Mouse (Mus musculus): ENCODE results near the gene Rapgef5.
"Not testable (repeated sequence)": the region's sequence is repeated elsewhere in the genome, so short reads cannot be mapped to it uniquely, and the experiment has no call there.

Rapgef5 gene

DNA sequence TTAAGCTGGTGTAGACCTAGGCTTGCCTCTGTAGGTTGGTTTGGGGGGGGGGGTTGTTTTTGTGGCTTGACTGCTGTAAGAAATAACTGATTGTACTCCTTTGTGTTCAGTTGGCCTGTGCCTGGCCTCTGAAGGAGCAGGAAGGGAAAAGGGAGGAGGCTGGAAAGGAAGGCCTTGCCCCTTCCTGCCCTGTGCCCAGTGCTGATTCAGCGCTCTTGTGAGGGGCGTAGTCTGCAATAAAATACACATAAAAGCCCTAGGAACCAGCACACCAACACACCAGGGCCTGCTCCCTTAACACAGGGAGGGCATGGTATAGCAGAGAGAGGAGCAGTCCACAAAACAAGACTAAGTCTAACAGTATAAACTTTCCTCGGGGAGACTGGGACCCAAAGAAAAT is 247.0 kb downstream of the Rapgef5 start:
- no peak for DNase-seq (ENCODE audit: low spot score in 2 of 2)

DNA sequence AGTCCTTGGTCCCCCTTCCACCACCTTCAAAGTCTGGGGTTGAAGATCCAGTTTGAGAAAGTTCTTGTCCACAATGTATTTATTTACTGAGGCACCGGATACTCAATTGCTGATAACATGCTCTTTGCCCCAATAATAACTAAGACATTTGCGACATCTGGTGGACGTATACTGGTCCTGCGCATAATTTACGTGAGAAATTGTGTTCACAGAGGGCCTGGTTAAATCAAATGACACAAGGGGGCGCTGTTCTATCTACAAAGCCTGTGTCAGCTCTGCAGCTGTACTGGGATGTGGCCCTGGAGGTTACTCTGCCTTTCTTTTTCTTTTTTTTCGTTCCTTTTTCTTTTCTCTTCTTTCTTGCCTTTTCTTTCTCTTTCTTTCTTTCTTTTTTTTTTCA is 248.6 kb downstream of the Rapgef5 start:
- peak; percentile 40 to 87 for DNase-seq (ENCODE audit: low spot score in 2 of 2)

DNA sequence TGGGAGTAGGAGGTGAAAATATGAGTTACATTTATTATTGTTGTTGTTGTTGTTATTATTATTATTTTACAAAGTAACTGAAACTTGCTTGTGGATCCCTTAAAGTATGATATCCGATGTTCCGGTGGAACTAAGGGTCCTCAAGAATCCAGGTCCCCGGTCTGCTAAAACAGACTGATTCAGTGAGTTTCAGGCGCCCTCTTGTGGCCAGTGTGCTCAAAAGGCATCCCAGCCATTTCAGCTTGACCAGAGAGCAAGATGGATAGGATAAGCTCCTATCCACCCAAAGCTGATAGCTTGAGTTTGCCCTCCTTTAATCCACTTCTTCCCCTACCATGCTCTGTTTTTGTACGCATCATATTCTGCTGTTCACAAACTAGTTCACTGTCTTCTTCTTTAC is 252.8 kb downstream of the Rapgef5 start:
- peak in 1 of 2 experiments; percentile 81 for DNase-seq (ENCODE audit: low spot score in 2 of 2)

DNA sequence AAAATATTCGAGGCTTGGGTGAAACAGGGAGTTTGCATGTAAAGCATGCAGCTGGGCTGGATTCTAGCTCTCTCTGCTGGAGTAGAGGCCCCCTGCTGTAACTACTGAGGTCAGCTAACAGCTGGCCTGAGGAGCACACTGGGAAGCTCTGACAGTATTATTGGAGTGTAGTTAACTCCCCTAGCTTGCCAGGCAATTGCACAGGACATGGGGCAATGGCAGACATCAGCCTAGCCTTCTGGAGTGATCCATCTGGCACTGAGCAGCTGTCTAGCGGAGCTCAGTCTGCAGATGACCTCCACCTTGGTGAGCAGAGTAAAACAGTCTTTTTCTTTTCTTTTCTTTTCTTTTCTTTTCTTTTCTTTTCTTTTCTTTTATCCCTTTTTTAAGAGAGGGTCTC is 253.9 kb downstream of the Rapgef5 start:
- DNase-seq (ENCODE audit: low spot score in 2 of 2): no peak

DNA sequence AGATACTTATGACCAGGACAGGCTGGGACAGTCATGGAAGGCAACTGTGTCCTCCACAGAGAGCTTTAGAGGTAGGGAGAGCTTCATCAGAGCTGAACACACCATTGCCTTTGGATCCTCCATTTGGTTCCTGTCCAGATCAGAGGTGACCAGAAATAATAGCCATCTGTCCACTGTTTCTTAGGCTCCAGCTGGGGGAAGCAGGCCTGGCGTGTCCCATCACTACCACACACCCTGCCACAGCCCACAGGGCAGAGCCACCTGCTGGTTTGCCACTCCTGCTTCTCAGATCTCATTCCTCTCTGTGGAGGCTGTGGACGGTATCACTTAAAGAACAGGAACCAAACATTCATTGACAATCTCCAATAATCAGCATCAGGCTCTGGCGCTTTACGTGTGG is 254.9 kb downstream of the Rapgef5 start:
- DNase-seq (ENCODE audit: low spot score in 2 of 2): no peak

DNA sequence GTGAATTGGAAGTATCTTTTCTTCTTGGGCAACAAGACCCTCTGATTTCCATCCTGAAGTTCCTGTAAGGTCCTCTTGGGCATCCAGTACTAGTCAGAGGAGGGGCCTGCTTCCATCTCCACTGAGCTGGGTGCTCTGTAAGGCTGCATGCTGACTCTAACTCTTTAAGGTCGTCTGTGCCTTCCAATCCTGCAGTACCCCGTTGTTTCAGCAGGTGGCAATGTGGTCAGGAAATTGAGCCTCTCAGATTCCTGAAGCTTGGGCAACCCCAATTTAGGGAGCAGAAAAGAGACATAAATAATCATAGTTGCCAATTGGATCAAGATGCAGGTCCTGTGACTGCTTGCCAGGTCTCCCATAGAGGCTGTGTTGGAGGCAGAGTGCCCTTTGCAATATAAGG is 256.4 kb downstream of the Rapgef5 start:
- peak in 1 of 2 experiments; percentile 78 for DNase-seq (ENCODE audit: low spot score in 2 of 2)

DNA sequence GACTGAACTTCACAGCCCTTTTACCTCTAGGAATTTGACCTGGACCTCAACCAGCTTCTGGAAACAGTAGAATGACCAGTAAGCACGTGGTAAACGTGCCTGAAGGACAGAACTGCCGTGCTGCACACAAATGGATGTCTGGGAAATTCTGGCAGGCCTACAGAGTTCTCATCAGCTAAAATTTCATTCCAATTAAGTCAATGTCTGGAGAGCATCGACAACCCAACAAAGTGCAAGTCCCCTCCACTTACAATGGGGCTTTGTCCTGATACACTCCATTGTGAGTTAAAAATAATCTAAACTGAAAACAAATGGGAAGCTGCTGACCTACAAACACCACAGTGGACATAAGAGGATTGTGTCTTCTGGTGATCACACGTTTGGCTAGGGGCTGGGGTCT is 260.6 kb downstream of the Rapgef5 start:
- no peak for DNase-seq (ENCODE audit: low spot score in 2 of 2)

DNA sequence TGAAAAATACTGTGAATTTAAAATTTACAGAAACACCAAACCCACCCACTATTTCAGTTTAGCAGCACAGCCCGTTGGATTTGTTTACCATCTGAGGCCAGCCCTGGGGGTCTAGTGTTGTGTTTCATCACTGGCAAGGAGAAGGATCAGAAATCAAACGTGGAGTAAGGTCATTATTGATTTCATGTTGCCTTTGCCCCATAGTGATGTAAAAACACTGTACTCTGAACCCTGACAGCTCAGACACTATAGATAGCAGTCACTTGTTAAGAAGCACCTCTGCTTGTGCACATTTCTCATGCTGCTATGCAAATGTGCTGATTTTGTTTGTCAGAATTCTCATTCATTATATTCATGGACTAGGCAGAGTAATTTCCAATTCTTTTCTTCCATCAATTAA is 265.1 kb downstream of the Rapgef5 start:
- DNase-seq (ENCODE audit: low spot score in 2 of 2): no peak

DNA sequence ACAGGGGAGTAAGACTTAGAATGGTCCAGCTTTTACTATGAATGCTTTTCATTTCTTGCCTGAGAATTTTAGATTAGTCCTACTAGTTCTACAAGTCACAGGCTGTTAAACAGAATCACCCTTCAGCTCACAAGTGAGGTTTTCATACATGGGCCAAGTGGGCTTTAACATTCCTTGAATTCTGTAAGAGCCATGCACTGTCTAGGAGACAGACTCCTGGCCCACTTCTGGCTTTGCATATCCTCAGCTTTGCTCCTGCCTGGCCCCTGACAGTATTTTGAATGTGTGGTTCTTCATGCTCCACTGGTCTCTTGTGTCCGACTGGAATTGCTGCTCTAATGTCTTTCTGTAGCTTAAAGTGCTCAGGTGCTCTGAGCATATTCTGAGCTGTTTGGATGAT is 267.1 kb downstream of the Rapgef5 start:
- DNase-seq (ENCODE audit: low spot score in 2 of 2): no peak

DNA sequence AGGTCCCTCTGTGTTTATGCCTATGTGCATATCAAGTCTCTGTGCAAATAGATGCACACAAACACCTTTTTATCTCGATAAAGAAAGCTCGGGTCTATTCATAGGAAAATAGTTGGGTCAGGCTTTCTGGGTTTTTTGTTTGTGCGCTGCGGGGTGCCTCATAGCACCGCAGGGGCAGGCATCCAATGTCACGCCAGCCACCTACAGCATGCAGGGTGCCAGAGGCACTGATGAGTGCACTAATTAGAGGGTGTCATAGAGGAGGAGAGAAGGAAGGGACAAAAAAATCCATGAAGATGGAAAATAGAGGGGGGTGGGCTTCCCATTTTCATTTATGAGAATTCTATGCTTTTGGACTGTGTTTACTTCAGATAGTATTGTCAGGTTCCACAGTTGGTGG is 270.3 kb downstream of the Rapgef5 start:
- no peak for DNase-seq (ENCODE audit: low spot score in 2 of 2)

DNA sequence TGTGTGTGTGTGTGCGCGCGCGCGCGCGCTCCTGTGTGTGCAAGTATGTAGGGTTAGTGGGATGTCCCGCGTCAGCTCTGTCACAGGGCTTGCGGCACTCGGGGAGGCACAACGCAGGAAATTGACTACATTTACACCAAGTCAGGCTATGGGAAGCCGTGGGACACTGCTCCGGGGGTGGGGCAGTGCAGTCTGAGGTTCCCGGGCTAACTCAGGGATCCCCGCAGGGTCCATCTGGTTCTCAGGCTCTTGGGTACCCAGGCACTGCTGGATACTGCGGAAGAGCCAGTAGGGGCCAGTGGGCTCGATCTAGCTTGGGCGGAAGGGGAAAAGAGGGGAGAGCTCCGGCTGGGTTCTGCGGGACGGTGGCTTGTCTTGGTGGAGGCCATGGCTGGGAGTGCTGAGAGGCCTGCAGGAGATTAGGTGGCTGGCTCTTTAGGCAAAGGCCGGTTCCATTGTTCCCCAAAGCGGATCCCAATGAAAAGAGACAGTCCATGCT is 272.3 kb downstream of the Rapgef5 start:
- no peak for DNase-seq (ENCODE audit: low spot score in 2 of 2)

DNA sequence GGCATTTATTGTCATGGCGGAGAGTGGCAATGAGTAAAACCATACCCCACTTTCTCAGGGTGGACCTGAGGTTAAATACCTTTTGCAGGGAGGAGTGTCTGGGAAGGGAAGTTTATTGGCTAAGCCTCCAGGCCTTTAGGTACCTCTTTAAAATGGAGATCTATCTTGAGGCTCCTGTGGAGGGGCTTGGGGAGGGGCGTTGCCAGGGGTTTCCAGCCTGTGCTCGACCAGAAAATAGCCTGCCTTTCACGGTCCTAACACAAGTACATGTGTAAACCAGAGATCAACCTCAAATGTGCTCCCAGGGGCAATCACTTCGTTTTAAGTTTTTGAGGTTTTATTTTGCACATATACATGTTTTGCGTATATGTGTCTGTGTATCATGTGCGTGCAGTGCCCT is 272.7 kb downstream of the Rapgef5 start:
- DNase-seq (ENCODE audit: low spot score in 2 of 2): no peak

DNA sequence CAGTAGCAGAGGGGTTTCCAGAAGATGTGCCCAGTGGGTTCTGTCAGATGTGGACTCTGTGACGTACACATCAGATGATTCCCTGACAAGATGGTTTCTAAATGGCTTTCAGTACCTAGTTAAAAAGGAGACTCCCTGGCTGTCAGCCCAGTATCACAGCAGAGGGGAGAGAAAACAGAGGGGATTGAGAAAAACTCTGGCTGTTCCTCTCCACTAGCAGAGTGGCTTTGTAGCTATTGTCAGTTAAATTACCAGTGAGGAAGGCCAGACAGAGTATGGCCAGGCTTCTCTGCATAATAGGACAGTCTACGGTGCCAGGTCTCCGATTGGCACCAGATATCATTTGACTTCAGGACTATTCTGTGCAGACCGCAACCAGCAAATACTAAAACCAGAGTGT is 279.0 kb downstream of the Rapgef5 start:
- DNase-seq (ENCODE audit: low spot score in 2 of 2): no peak

DNA sequence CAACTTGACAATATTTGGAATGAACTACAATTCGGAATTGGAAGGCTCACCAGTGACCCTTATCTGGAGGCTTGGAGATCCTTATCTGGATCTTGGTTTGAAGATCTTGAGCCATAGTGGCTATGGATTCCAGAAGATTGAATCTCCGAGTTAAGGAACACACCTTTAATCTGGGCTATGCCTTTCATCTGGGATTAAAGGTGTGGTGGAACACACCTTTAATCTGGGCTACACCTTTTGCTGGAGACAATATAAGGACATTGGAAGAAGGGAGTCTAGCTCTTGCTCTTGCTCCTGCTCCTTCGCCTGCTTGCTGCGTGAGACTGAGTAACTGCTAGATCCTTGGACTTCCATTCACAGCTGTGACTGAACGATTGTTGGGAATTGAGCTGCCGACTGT is 287.7 kb downstream of the Rapgef5 start, which contains the start of gene Cdca7l:
Cdca7l (plus strand) TSS at position 301 of the 400 bp plus-strand sequence.
- DNase-seq (ENCODE audit: low spot score in 2 of 2): not testable (repeated sequence)

DNA sequence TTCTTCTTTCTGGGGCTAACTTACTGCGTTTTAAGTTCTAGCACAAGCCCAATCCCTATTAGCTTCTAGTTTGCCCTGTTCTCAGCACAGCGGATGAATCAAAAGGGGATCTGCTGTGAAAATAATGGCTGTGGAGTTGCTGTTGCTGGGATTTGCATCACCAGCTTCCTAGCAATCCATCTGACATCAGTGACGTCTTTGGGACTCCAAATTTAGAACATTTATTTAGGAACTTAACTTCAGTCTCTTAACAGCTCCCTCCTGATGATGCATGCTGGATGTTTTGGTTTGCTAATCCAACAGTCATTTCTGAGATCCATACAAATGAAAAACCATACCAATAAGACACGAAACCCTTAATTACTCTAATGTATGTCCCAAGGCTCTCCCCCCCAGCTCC is 289.3 kb downstream of the Rapgef5 start:
- DNase-seq (ENCODE audit: low spot score in 2 of 2): no peak

DNA sequence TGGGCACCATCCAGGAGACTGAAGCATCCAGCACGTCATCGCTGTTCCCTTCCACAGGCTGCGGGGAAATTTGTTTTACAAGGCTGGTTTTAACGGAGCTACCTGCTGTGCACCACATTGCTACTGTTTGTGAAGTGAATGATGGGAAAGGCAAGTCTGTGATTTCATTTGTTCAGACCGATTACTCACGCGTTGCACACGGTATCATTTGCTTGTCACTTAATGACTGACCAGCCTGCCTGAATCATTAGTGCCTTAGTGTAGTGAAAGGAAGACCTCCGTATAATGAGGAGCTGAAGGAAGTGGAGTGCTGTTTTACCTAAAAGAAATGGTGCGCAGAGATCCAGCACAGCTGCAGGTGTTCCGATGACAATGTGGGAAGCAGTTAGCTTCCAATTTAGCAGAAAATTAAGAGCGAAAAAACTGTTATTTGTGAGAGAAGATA is 289.8 kb downstream of the Rapgef5 start:
- peak; percentile 12 to 37 for DNase-seq (ENCODE audit: low spot score in 2 of 2)

DNA sequence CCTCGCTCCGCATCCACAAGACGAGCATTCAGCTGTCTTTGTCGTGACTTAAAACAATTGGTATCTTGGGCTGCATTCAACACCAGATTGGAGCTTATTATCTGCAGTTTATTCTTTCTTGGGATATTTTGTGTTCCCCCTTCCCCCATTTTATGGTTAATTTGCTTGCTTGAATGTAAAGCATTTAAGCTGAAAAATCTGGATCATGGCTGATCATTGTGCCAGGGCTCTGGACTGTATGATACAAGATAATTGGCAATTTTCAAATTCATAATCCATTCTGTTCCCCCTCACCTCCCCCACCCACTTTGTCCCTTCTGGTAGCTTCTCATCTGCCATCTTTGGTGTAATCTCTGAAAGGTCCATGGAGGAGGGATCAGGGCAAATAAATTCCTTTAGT is 290.2 kb downstream of the Rapgef5 start:
- DNase-seq (ENCODE audit: low spot score in 2 of 2): no peak

DNA sequence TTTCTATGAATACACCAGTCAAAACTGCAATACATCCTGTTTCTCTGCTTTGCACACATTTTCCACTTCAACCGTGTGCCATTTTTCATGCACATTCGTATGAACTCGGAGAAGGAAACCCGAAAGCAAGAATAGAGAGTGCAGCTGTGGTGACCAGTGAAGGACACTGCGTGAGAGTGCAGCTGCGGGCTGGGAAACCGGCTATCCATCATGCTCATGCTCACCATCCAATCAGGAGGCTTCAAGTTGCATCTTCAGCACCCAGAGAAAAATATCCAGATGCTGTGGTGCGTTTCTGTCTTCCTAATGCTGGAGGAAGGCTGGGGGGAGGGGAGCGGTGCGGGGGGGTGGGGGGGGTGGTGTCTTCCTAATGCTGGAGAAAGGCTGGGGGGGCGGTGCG is 291.4 kb downstream of the Rapgef5 start:
- no peak for DNase-seq (ENCODE audit: low spot score in 2 of 2)

DNA sequence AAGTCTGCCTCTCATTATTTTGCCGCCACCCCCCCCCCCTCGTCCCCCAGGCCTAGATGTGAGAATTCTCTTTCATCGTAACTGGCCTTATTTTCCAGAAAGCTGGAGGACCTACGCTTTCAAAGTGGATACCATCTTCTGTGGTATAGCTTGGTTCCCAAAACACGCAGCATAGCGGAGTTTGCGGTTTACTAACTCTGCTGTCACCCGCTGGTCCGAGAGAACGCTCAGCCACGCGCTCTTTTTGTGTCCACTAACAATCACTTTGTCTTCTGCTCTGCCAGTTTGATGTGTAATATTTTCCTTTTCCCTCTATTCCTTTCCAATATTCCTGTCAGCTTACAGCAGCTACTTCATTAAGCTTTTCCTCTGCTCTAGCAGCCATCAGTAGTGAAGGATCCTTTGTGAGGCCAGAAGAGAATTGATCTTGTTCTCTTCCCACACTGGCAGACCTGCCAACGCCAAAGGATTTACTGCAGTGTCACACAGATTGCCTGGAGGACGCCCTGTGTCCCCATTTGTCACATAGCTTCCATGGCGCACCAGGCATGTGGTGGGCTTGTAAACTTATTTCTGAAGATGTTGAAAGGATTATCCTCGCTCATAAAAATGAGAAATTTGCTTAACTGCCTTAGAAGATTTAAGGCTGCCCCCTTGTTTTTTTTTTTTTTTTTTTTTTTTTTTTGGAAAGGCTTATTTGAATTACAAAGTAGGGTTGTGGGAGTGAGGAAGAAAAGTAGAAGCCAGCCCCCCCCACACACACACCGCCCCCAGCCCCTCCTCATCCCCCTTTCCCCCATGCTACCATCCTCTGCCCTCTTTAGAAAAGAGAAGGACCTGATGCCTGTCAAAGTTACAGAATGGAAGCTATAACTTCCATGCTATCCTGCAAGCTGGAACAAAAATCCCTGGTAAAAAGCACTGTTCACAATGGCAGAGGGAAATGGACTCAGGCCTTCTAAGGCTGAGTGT is 292.4 kb downstream of the Rapgef5 start:
- no peak for DNase-seq (ENCODE audit: low spot score in 2 of 2)

Measured in left cerebral cortex, adult 9 months (tissue).